Mouse (Mus musculus): ENCODE measurements around the gene Kdm3a. TPM values are rescaled to one million over a fixed set of nuclear protein-coding genes. Genes with fewer than 3 reads are reported as not detected.

Gene Kdm3a
- total and polyA plus RNA-seq, 3 experiments = 12.3 to 38.1 (median 22.5) TPM

DNA sequence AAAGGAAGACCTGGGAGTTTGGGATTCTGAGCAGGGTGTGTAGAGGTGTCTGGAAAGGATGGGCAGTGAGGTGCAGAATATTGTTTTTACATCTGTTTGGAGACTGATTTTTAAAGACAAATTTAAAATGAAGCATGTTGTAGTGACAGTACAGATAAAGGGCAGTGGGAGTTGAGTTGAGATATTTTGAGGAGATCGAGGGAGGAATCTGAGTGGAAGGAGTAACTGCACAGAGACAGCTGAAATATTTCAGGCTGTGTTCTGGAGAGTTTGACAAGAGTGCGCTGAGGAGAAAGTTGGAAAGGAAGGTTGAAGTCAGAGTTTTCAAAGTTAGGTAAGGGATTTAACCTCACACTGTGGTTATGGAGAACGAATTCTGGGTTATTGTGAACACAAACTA, 64.2 kb downstream of the Kdm3a start:
- no peaks in the 10 kb centered on the region for H3K79me2 ChIP-seq (replicated peaks; ENCODE audit: control insufficient read depth, extremely low read depth, insufficient read depth, poor library complexity, severe bottlenecking)
- H3K27ac ChIP-seq (ENCODE audit: insufficient read depth, low read depth) = no peak overlapping the region
- no peak overlapping the region for H3K9ac ChIP-seq (ENCODE audit: insufficient read depth, low read depth)
- no peaks in the 10 kb centered on the region for H3K4me1 ChIP-seq (ENCODE audit: control insufficient read depth in 1 of 2, insufficient read depth in 2 of 2)
- H3K27me3 ChIP-seq (replicated peaks) = no peaks in the 10 kb centered on the region
- peaks cover 17 to 60% of the 10 kb centered on the region in 2 experiments for H3K36me3 ChIP-seq (replicated peaks in 1 of 2; ENCODE audit: control insufficient read depth in 1 of 2, insufficient read depth in 1 of 2, low read length in 1 of 2)
- H3K9me3 ChIP-seq (replicated peaks; ENCODE audit: low read length) = no peaks in the 10 kb centered on the region
- DNase-seq (ENCODE audit: extremely low read depth) = no peak
- TF ChIP-seq HCFC1 (IDR thresholded peaks at IDR 0.05; ENCODE audit: low read depth, low read length) = no peak
- no peak for TF ChIP-seq POLR2A (IDR thresholded peaks at IDR 0.05; ENCODE audit: low read depth, low read length)
- no peak for TF ChIP-seq NELFE (IDR thresholded peaks at IDR 0.05; ENCODE audit: low read depth, low read length)
- no peak for TF ChIP-seq KAT2A (IDR thresholded peaks at IDR 0.05; ENCODE audit: insufficient replicate concordance, low read length)
- TF ChIP-seq PAX5 (IDR thresholded peaks at IDR 0.05; ENCODE audit: low read length) = no peak
- TF ChIP-seq ZC3H11A (IDR thresholded peaks at IDR 0.05; ENCODE audit: low read depth, low read length) = no peak
- no peak for TF ChIP-seq MXI1 (IDR thresholded peaks at IDR 0.05; ENCODE audit: low read depth, low read length)
- TF ChIP-seq TCF12 (IDR thresholded peaks at IDR 0.05; ENCODE audit: low read depth, low read length) = no peak
- TF ChIP-seq EP300 (IDR thresholded peaks at IDR 0.05; ENCODE audit: low read length) = no peak
- no peak for TF ChIP-seq CTCF (conservative IDR thresholded peaks at IDR 0.05 in 1 of 2, IDR thresholded peaks at IDR 0.05 in 1 of 2; ENCODE audit: low read depth in 2 of 2, low read length in 2 of 2)
- TF ChIP-seq POLR2AphosphoS2 (IDR thresholded peaks at IDR 0.05; ENCODE audit: low read depth, low read length) = no peak
- TF ChIP-seq RCOR1 (conservative IDR thresholded peaks at IDR 0.05; ENCODE audit: low read depth, low read length) = no peak
- no peak for TF ChIP-seq ELF1 (IDR thresholded peaks at IDR 0.05; ENCODE audit: low read depth, low read length)
- no peak for TF ChIP-seq RAD21 (IDR thresholded peaks at IDR 0.05; ENCODE audit: low read depth, low read length)
- TF ChIP-seq USF1 (IDR thresholded peaks at IDR 0.05; ENCODE audit: low read depth, low read length) = no peak
- no peak for TF ChIP-seq MAFK (IDR thresholded peaks at IDR 0.05; ENCODE audit: insufficient replicate concordance, low read length)
- TF ChIP-seq JUN (IDR thresholded peaks at IDR 0.05; ENCODE audit: insufficient read depth, low read depth, low read length) = no peak
- TF ChIP-seq IRF4 (IDR thresholded peaks at IDR 0.05; ENCODE audit: low read depth, low read length) = no peak
- in situ Hi-C loops (cut with MboI; ENCODE audit: low pct_ligation_motif_present, low pct_unique_long_range_greater_than_20kb, low sequenced_read_pairs) (no loop called here), dilution Hi-C loops (cut with MboI; ENCODE audit: extremely low pct_ligation_motif_present, extremely low pct_unique_long_range_greater_than_20kb, low sequenced_read_pairs) (no loop called here)
- no peak overlapping the region for H3K4me2 ChIP-seq (ENCODE audit: insufficient read depth, low read depth, poor library complexity, severe bottlenecking)
- no peak overlapping the region for H3K4me3 ChIP-seq (replicated peaks in 1 of 3; ENCODE audit: low read depth in 2 of 3, low read length in 2 of 3, poor library complexity in 1 of 3)

DNA sequence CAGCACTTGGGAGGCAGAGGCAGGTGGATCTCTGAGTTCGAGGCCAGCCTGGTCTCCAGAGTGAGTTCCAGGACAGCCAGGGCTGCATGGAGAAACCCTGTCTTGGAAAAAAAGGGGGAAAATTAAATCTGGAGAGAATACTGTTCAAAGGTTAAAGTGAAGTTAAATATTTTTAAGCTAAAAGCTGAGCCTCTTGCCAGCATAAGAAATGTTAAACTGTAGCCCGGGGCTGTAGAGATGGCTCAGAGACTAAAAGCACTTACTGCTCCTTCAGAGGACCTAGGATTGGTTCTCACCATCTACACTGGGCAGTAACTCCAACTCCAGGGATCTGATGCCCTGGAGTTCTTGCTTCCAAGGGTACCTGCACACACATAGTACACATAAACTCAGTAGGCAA, 76.0 kb downstream of the Kdm3a start:
- H3K27ac ChIP-seq (ENCODE audit: insufficient read depth, low read depth) = no peak overlapping the region

More for the DNA sequence above, 76.0 kb downstream of the Kdm3a start:
- dilution Hi-C loops (cut with MboI; ENCODE audit: extremely low pct_ligation_motif_present, extremely low pct_unique_long_range_greater_than_20kb, low sequenced_read_pairs) = no loop called here
- no peak overlapping the region for H3K4me3 ChIP-seq (replicated peaks in 1 of 3; ENCODE audit: low read depth in 2 of 3, low read length in 2 of 3, poor library complexity in 1 of 3)
- no peak for DNase-seq (ENCODE audit: extremely low read depth)
- peaks cover 5 to 31% of the 10 kb centered on the region in 2 experiments for H3K36me3 ChIP-seq (replicated peaks in 1 of 2; ENCODE audit: control insufficient read depth in 1 of 2, insufficient read depth in 1 of 2, low read length in 1 of 2)
- H3K9ac ChIP-seq (ENCODE audit: insufficient read depth, low read depth) = no peak overlapping the region
- no peak overlapping the region for H3K4me2 ChIP-seq (ENCODE audit: insufficient read depth, low read depth, poor library complexity, severe bottlenecking)
- no peaks in the 10 kb centered on the region for H3K27me3 ChIP-seq (replicated peaks)
- H3K79me2 ChIP-seq (replicated peaks; ENCODE audit: control insufficient read depth, extremely low read depth, insufficient read depth, poor library complexity, severe bottlenecking) = no peaks in the 10 kb centered on the region
- in situ Hi-C loops (cut with MboI; ENCODE audit: low pct_ligation_motif_present, low pct_unique_long_range_greater_than_20kb, low sequenced_read_pairs) = no loop called here
- no peaks in the 10 kb centered on the region for H3K9me3 ChIP-seq (replicated peaks; ENCODE audit: low read length)
- H3K4me1 ChIP-seq (ENCODE audit: control insufficient read depth in 1 of 2, insufficient read depth in 2 of 2) = no peaks in the 10 kb centered on the region
- TF ChIP-seq POLR2AphosphoS2 (IDR thresholded peaks at IDR 0.05; ENCODE audit: low read depth, low read length) (no peak), HCFC1 (IDR thresholded peaks at IDR 0.05; ENCODE audit: low read depth, low read length) (no peak), CTCF (conservative IDR thresholded peaks at IDR 0.05 in 1 of 2, IDR thresholded peaks at IDR 0.05 in 1 of 2; ENCODE audit: low read depth in 2 of 2, low read length in 2 of 2) (no peak), ZKSCAN1 (IDR thresholded peaks at IDR 0.05; ENCODE audit: borderline replicate concordance, low read depth, low read length) (no peak), USF1 (IDR thresholded peaks at IDR 0.05; ENCODE audit: low read depth, low read length) (no peak), IRF4 (IDR thresholded peaks at IDR 0.05; ENCODE audit: low read depth, low read length) (no peak)
